Mouse (Mus musculus): ENCODE results near the gene Mex3a. TPM values are rescaled to one million over a fixed set of nuclear protein-coding genes. Genes with fewer than 3 reads are reported as not detected.
"Not testable (repeated sequence)": the region's sequence is repeated elsewhere in the genome, so short reads cannot be mapped to it uniquely, and the experiment has no call there.

Mex3a gene
- polyA plus RNA-seq, 1 experiment from 2014 or later, result 41.0 TPM

DNA sequence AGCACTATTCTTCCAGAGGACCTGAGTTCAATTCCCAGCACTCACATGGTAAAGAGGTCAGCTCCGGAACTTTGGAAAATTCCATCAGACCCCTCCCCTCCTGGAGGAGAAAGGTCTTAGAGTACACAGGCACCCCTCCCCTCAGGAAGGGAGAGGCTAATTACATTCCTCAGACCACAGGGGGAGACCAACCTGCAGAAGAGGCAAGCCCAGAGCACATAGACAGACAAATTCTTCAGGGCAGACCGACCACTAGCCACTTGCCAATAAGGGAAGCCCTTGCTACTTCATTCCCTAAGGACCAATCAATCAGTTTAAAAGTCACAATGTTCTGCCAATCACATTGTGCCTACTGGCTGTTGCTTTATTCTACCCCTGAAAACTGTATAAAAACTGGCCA lies 40.6 kb downstream of the Mex3a start:
- peaks cover 4% of the 10 kb centered on the region; the same call in 1 of the 2 replicates for H3K36me3 ChIP-seq (replicated peaks; ENCODE audit: control insufficient read depth, insufficient read depth, low read depth, low read length)
- H3K4me3 ChIP-seq (ENCODE audit: low read depth, low read length), result no peak overlapping the region
- no peak overlapping the region for H3K4me2 ChIP-seq (ENCODE audit: low read depth, low read length)
- WGBS, result 78% methylated on average over 2 of the region's 2 CpGs
- DNase-seq (ENCODE audit: low spot score) (no peak), ATAC-seq (replicated peaks; ENCODE audit: insufficient number of reproducible peaks, low FRiP score, low TSS enrichment, low read depth) (no peak)
- no peak overlapping the region for H3K27ac ChIP-seq (replicated peaks; ENCODE audit: low read depth, low read length)
- no peaks in the 10 kb centered on the region for H3K9me3 ChIP-seq (replicated peaks; ENCODE audit: control insufficient read depth, low read length)
- no peaks in the 10 kb centered on the region for H3K27me3 ChIP-seq (ENCODE audit: control insufficient read depth, insufficient read depth, low read length)
- no peak overlapping the region for H3K9ac ChIP-seq (replicated peaks; ENCODE audit: low read length)
- no peaks in the 10 kb centered on the region for H3K4me1 ChIP-seq (ENCODE audit: control insufficient read depth, insufficient read depth, low read length)

- no peaks in the 10 kb centered on the region for H3K36me3 ChIP-seq (replicated peaks; ENCODE audit: control insufficient read depth, insufficient read depth, low read depth, low read length)
- H3K9ac ChIP-seq (replicated peaks; ENCODE audit: low read length), result no peak overlapping the region
- no peaks in the 10 kb centered on the region for H3K4me1 ChIP-seq (ENCODE audit: control insufficient read depth, insufficient read depth, low read length)
- ATAC-seq (replicated peaks; ENCODE audit: insufficient number of reproducible peaks, low FRiP score, low TSS enrichment, low read depth) (no peak), DNase-seq (ENCODE audit: low spot score) (no peak)
- no peak overlapping the region for H3K4me3 ChIP-seq (ENCODE audit: low read depth, low read length)
- no peaks in the 10 kb centered on the region for H3K9me3 ChIP-seq (replicated peaks; ENCODE audit: control insufficient read depth, low read length)
- WGBS, result 86% methylated on average over 2 of the region's 2 CpGs
- H3K27me3 ChIP-seq (ENCODE audit: control insufficient read depth, insufficient read depth, low read length), result no peaks in the 10 kb centered on the region
- H3K27ac ChIP-seq (replicated peaks; ENCODE audit: low read depth, low read length), result no peak overlapping the region
- H3K4me2 ChIP-seq (ENCODE audit: low read depth, low read length), result no peak overlapping the region
Measured at GRCm38 (mm10) chr3:88573810-88574209, 41.6 kb downstream of the Mex3a start.

DNA sequence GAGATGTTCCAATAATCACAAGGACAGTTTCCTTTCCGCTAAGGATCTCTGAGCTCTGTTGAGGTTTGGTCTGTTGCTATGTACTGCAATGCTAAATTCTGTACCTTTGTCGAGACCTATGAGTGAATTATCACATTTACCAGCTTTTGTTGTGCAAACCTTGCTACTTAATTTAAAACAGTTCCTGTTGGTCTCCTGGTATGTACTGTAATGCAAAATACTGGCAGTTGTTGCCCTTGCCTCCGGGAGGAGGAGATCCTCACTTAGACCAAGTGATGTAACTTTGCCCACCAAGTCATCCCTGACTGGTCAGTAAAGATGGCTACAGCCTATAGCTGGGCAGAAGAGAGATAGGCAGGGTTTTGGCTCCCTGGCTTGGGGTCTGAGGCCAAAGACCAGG lies 43.3 kb downstream of the Mex3a start, which contains the start of gene Ssr2:
TSS of gene Ssr2 (plus strand) at position 337 of the 400 bp plus-strand sequence.
- WGBS, result 89% methylated on average over 3 of the region's 3 CpGs
- ATAC-seq (replicated peaks; ENCODE audit: insufficient number of reproducible peaks, low FRiP score, low TSS enrichment, low read depth) (no peak), DNase-seq (ENCODE audit: low spot score) (no peak)
- Histone ChIP-seq H3K9me3 (replicated peaks; ENCODE audit: control insufficient read depth, low read length) (no peaks in the 10 kb centered on the region), H3K27ac (replicated peaks; ENCODE audit: low read depth, low read length) (no peak within 1 kb of the TSS), H3K4me2 (ENCODE audit: low read depth, low read length) (no peak within 1 kb of the TSS), H3K27me3 (ENCODE audit: control insufficient read depth, insufficient read depth, low read length) (no peaks in the 10 kb centered on the region), H3K4me3 (ENCODE audit: low read depth, low read length) (no peak within 1 kb of the TSS), H3K9ac (replicated peaks; ENCODE audit: low read length) (no peak within 1 kb of the TSS), H3K4me1 (ENCODE audit: control insufficient read depth, insufficient read depth, low read length) (no peaks in the 10 kb centered on the region), H3K36me3 (replicated peaks; ENCODE audit: control insufficient read depth, insufficient read depth, low read depth, low read length) (no peaks in the 10 kb centered on the region)

DNA sequence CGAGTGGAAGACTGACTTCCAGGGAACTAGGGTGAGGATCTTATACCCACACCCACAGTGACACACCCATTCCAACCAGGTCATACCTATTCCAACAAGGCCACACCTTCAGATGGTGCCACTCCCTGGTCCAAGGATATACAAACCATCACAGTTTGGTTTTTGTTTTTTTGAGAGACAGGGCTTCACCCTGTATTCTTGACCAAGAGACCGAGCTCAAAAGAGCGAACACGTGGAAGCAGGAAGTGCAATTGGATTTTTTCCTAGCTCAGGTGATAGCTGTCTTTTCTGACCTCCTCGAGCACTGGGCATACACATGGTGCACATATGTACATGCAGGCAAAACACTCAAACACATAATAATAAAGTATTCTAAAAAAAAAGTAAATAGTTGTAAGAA lies 45.7 kb downstream of the Mex3a start:
- H3K4me2 ChIP-seq (ENCODE audit: low read depth, low read length); H3K27me3 ChIP-seq (ENCODE audit: control insufficient read depth, insufficient read depth, low read length); ATAC-seq (replicated peaks; ENCODE audit: insufficient number of reproducible peaks, low FRiP score, low TSS enrichment, low read depth); H3K36me3 ChIP-seq (replicated peaks; ENCODE audit: control insufficient read depth, insufficient read depth, low read depth, low read length); H3K9ac ChIP-seq (replicated peaks; ENCODE audit: low read length); DNase-seq (ENCODE audit: low spot score); H3K27ac ChIP-seq (replicated peaks; ENCODE audit: low read depth, low read length); H3K4me3 ChIP-seq (ENCODE audit: low read depth, low read length); H3K4me1 ChIP-seq (ENCODE audit: control insufficient read depth, insufficient read depth, low read length); H3K9me3 ChIP-seq (replicated peaks; ENCODE audit: control insufficient read depth, low read length): not testable (repeated sequence)
- 83% methylated on average over 5 of the region's 5 CpGs for WGBS

- H3K36me3 ChIP-seq (replicated peaks; ENCODE audit: control insufficient read depth, insufficient read depth, low read depth, low read length), result no peaks in the 10 kb centered on the region; the same call in 1 of the 2 replicates
- no peaks in the 10 kb centered on the region for H3K9me3 ChIP-seq (replicated peaks; ENCODE audit: control insufficient read depth, low read length)
- H3K4me2 ChIP-seq (ENCODE audit: low read depth, low read length), result no peak overlapping the region; the same call in 1 of the 2 replicates
- H3K4me1 ChIP-seq (ENCODE audit: control insufficient read depth, insufficient read depth, low read length), result no peaks in the 10 kb centered on the region
- H3K9ac ChIP-seq (replicated peaks; ENCODE audit: low read length), result peak overlapping the region; percentile 79; the same call in 1 of the 2 replicates
- H3K27ac ChIP-seq (replicated peaks; ENCODE audit: low read depth, low read length), result no peak overlapping the region
- no peak for DNase-seq (ENCODE audit: low spot score)
- H3K4me3 ChIP-seq (ENCODE audit: low read depth, low read length), result peak overlapping the region; percentile 70
- no peaks in the 10 kb centered on the region for H3K27me3 ChIP-seq (ENCODE audit: control insufficient read depth, insufficient read depth, low read length)
- ATAC-seq (replicated peaks; ENCODE audit: insufficient number of reproducible peaks, low FRiP score, low TSS enrichment, low read depth), result no peak; the same call in 1 of the 2 replicates
- 48% methylated on average over 8 of the region's 8 CpGs for WGBS
Measured at GRCm38 (mm10) chr3:88578498-88579424, 46.6 kb downstream of the Mex3a start.

GRCm38 (mm10) chr3:88579454-88580117 lies 47.4 kb downstream of the Mex3a start:
- Histone ChIP-seq H3K27me3 (ENCODE audit: control insufficient read depth, insufficient read depth, low read length) (no peaks in the 10 kb centered on the region), H3K9me3 (replicated peaks; ENCODE audit: control insufficient read depth, low read length) (no peaks in the 10 kb centered on the region), H3K4me3 (ENCODE audit: low read depth, low read length) (peak overlapping the region; percentile 70), H3K4me1 (ENCODE audit: control insufficient read depth, insufficient read depth, low read length) (no peaks in the 10 kb centered on the region), H3K4me2 (ENCODE audit: low read depth, low read length) (peak overlapping the region; percentile 75), H3K27ac (replicated peaks; ENCODE audit: low read depth, low read length) (no peak overlapping the region), H3K9ac (replicated peaks; ENCODE audit: low read length) (peak overlapping the region; percentile 79), H3K36me3 (replicated peaks; ENCODE audit: control insufficient read depth, insufficient read depth, low read depth, low read length) (no peaks in the 10 kb centered on the region; the same call in 1 of the 2 replicates)
- under 1% methylated on average over 34 of the region's 34 CpGs for WGBS
- ATAC-seq (replicated peaks; ENCODE audit: insufficient number of reproducible peaks, low FRiP score, low TSS enrichment, low read depth) (peak; percentile 66), DNase-seq (ENCODE audit: low spot score) (peak; percentile 89)

GRCm38 (mm10) chr3:88585769-88586168 lies 53.6 kb downstream of the Mex3a start:
- Histone ChIP-seq H3K4me2 (ENCODE audit: low read depth, low read length) (no peak overlapping the region), H3K4me1 (ENCODE audit: control insufficient read depth, insufficient read depth, low read length) (no peaks in the 10 kb centered on the region), H3K27ac (replicated peaks; ENCODE audit: low read depth, low read length) (no peak overlapping the region), H3K27me3 (ENCODE audit: control insufficient read depth, insufficient read depth, low read length) (no peaks in the 10 kb centered on the region), H3K4me3 (ENCODE audit: low read depth, low read length) (no peak overlapping the region), H3K9me3 (replicated peaks; ENCODE audit: control insufficient read depth, low read length) (no peaks in the 10 kb centered on the region), H3K36me3 (replicated peaks; ENCODE audit: control insufficient read depth, insufficient read depth, low read depth, low read length) (peaks cover 11% of the 10 kb centered on the region), H3K9ac (replicated peaks; ENCODE audit: low read length) (no peak overlapping the region)
- 95% methylated on average over 6 of the region's 6 CpGs for WGBS
- ATAC-seq (replicated peaks; ENCODE audit: insufficient number of reproducible peaks, low FRiP score, low TSS enrichment, low read depth) (no peak), DNase-seq (ENCODE audit: low spot score) (no peak)

- no peak overlapping the region for H3K4me2 ChIP-seq (ENCODE audit: low read depth, low read length)
- no peak overlapping the region for H3K4me3 ChIP-seq (ENCODE audit: low read depth, low read length)
- no peaks in the 10 kb centered on the region for H3K9me3 ChIP-seq (replicated peaks; ENCODE audit: control insufficient read depth, low read length)
- H3K9ac ChIP-seq (replicated peaks; ENCODE audit: low read length), result no peak overlapping the region
- H3K27me3 ChIP-seq (ENCODE audit: control insufficient read depth, insufficient read depth, low read length), result no peaks in the 10 kb centered on the region
- no peaks in the 10 kb centered on the region for H3K4me1 ChIP-seq (ENCODE audit: control insufficient read depth, insufficient read depth, low read length)
- H3K27ac ChIP-seq (replicated peaks; ENCODE audit: low read depth, low read length), result no peak overlapping the region
- 91% methylated on average over 5 of the region's 5 CpGs for WGBS
- ATAC-seq (replicated peaks; ENCODE audit: insufficient number of reproducible peaks, low FRiP score, low TSS enrichment, low read depth) (no peak), DNase-seq (ENCODE audit: low spot score) (no peak)
- H3K36me3 ChIP-seq (replicated peaks; ENCODE audit: control insufficient read depth, insufficient read depth, low read depth, low read length), result peaks cover 11% of the 10 kb centered on the region
Measured at GRCm38 (mm10) chr3:88586640-88587039, 54.4 kb downstream of the Mex3a start.

Measured in embryonic facial prominence, embryonic 11.5 days (tissue).